Mouse (Mus musculus): ENCODE data around the gene Skint9. TPM values are rescaled to one million over a fixed set of nuclear protein-coding genes. Genes with fewer than 3 reads are reported as not detected.
"Not testable (repeated sequence)": the region's sequence is repeated elsewhere in the genome, so short reads cannot be mapped to it uniquely, and the experiment has no call there.

Gene Skint9
- polyA plus RNA-seq (2015; fragmentation: Nextera tagmentation; extraction: Ambion mirVana), result not detected in 2 replicates

GRCm38 (mm10) chr4:112433885-112434284 lies at the start of gene Skint9:
Gene Skint9 (minus strand): TSS chr4:112433985.
- H3K9me3 ChIP-seq (replicated peaks; ENCODE audit: control insufficient read depth, low read length), result no peaks in the 10 kb centered on the region
- H3K9ac ChIP-seq (ENCODE audit: low read length), result no peak within 1 kb of the TSS
- ATAC-seq (ENCODE audit: insufficient read depth, low FRiP score), result no peak
- no peak within 1 kb of the TSS for H3K4me2 ChIP-seq (ENCODE audit: low read depth, low read length)
- no peak within 1 kb of the TSS for H3K27ac ChIP-seq (ENCODE audit: low read length)
- no peaks in the 10 kb centered on the region for H3K36me3 ChIP-seq (ENCODE audit: control insufficient read depth, insufficient read depth, low read length)
- H3K4me1 ChIP-seq (ENCODE audit: control insufficient read depth, insufficient read depth, low read length), result no peaks in the 10 kb centered on the region
- no peak within 1 kb of the TSS for H3K4me3 ChIP-seq (replicated peaks; ENCODE audit: low read length)
- H3K27me3 ChIP-seq (ENCODE audit: control insufficient read depth, insufficient read depth, low read length), result no peaks in the 10 kb centered on the region

DNA sequence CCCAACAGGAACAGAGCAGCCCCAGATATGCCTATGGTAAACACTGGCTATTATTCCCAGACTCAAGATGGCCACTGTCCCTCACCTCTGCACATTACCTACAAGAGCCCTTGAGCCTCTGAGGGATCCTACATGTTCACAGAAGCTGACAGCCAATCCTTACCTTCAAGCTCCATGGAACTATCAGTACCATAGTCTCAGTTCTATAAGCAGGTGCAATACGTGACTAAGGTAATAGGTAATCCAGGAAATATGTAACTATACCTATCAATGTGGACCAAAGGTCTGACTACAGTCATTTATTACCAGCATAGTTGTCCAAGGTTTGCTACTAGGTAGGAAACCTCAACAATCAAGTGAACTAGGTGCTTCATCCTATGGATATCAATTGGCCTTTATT lies 1.1 kb downstream of the Skint9 start:
- Histone ChIP-seq H3K36me3 (ENCODE audit: control insufficient read depth, insufficient read depth, low read length) (no peaks in the 10 kb centered on the region), H3K9me3 (replicated peaks; ENCODE audit: control insufficient read depth, low read length) (no peaks in the 10 kb centered on the region), H3K9ac (ENCODE audit: low read length) (no peak overlapping the region), H3K27me3 (ENCODE audit: control insufficient read depth, insufficient read depth, low read length) (no peaks in the 10 kb centered on the region), H3K4me2 (ENCODE audit: low read depth, low read length) (no peak overlapping the region), H3K27ac (ENCODE audit: low read length) (no peak overlapping the region), H3K4me1 (ENCODE audit: control insufficient read depth, insufficient read depth, low read length) (no peaks in the 10 kb centered on the region), H3K4me3 (replicated peaks; ENCODE audit: low read length) (no peak overlapping the region)
- no peak for ATAC-seq (ENCODE audit: insufficient read depth, low FRiP score)
- 50% methylated on average over 1 of the region's 1 CpGs for WGBS

DNA sequence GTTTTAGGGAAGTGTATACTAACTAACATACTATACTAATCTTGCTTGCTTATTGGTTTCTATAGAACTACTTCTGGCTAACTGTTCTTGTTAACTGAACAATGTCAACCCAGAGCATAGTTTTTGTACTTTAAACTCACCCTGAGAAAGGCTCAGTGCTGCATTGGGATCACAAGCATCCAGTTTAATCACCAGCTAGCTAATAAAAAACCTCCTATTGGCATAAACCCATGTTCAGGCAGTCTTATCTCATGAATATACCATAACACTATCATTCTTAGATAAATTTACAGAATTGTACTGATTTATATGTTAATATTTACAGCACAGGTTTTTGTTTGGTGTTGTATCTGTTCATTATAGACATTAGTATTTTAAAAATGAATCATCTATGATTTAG lies 1.6 kb downstream of the Skint9 start:
- Histone ChIP-seq H3K4me3 (replicated peaks; ENCODE audit: low read length) (no peak overlapping the region), H3K4me1 (ENCODE audit: control insufficient read depth, insufficient read depth, low read length) (no peaks in the 10 kb centered on the region), H3K9ac (ENCODE audit: low read length) (no peak overlapping the region), H3K4me2 (ENCODE audit: low read depth, low read length) (no peak overlapping the region), H3K27ac (ENCODE audit: low read length) (no peak overlapping the region), H3K27me3 (ENCODE audit: control insufficient read depth, insufficient read depth, low read length) (no peaks in the 10 kb centered on the region), H3K36me3 (ENCODE audit: control insufficient read depth, insufficient read depth, low read length) (no peaks in the 10 kb centered on the region), H3K9me3 (replicated peaks; ENCODE audit: control insufficient read depth, low read length) (0 out of 2 replicates have a peak, but pooled peaks cover 2% of the 10 kb centered on the region)
- ATAC-seq (ENCODE audit: insufficient read depth, low FRiP score), result no peak

GRCm38 (mm10) chr4:112349111-112349510 lies 84.7 kb downstream of the Skint9 start:
- H3K9ac ChIP-seq (ENCODE audit: low read length); H3K9me3 ChIP-seq (replicated peaks; ENCODE audit: control insufficient read depth, low read length); H3K27ac ChIP-seq (ENCODE audit: low read length); H3K36me3 ChIP-seq (ENCODE audit: control insufficient read depth, insufficient read depth, low read length); H3K4me3 ChIP-seq (replicated peaks; ENCODE audit: low read length); H3K4me2 ChIP-seq (ENCODE audit: low read depth, low read length); ATAC-seq (ENCODE audit: insufficient read depth, low FRiP score); H3K27me3 ChIP-seq (ENCODE audit: control insufficient read depth, insufficient read depth, low read length); H3K4me1 ChIP-seq (ENCODE audit: control insufficient read depth, insufficient read depth, low read length): not testable (repeated sequence)
- WGBS, result 91% methylated on average over 16 of the region's 17 CpGs

Other genes starting within 250 kb of the Skint9 start
- 0.06 and 0.07 TPM in 2 replicates for gene Skint3, start 201.7 kb downstream of the Skint9 start, polyA plus RNA-seq (2015; fragmentation: Nextera tagmentation; extraction: Ambion mirVana)
- not detected in 2 replicates for gene Skint2, start 123.2 kb upstream of the Skint9 start, polyA plus RNA-seq (2015; fragmentation: Nextera tagmentation; extraction: Ambion mirVana)